In the genomic region with DNA sequence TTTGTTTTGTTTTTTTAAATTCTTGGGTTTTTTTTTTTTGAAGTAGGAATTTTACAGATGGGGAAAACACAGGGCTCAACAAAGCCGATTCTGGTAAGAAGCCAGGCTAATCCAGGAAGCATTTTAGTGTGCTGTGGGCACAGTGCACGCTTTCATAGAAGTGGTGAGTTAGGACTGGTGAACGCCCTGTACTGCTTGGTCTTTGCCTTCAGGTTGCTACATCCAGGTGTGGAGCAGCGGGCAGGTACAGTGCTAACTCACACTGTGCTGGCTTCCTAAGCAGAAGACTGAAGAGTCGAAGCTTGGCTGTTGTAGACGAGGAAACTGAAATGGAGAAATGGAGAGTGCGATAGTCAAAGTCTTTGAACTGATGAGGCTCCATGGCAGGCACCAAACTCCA, we compare ENCODE assay signal across 8 mouse cellular contexts. TPM values are rescaled to one million over a fixed set of nuclear protein-coding genes. Genes with fewer than 3 reads are reported as not detected.
A peak's percentile ranks its signal among the peaks of the same experiment; 100 is the strongest.
DNase-seq lines count a peak whose midpoint lies in the region; ATAC-seq and TF ChIP-seq lines count a peak whose summit lies in the region.

No protein-coding gene starts in this region.

- H3K4me1 ChIP-seq in lung, postnatal 0 days (ENCODE audit: insufficient read depth, low read depth, low read length): peaks cover 15% of the 10 kb centered on the region
- H3K4me1 ChIP-seq in forebrain, embryonic 12.5 days: peaks cover 38% of the 10 kb centered on the region
- peaks cover 14% of the 10 kb centered on the region; the same call in 1 of the 2 replicates for H3K4me1 ChIP-seq in limb, embryonic 11.5 days (ENCODE audit: control insufficient read depth, insufficient read depth, low read length)
- peaks cover 5% of the 10 kb centered on the region; the same call in 1 of the 2 replicates for H3K4me1 ChIP-seq in small intestine, adult 2 months (ENCODE audit: control insufficient read depth, insufficient read depth, insufficient read length, low read length)

- 0 out of 2 replicates have a peak overlapping the region, but pooled peaks have one; percentile 84 for H3K9ac ChIP-seq in lung, postnatal 0 days (replicated peaks; ENCODE audit: low read depth)
- peak overlapping the region; percentile 29 for H3K9ac ChIP-seq in forebrain, embryonic 12.5 days
- H3K9ac ChIP-seq in limb, embryonic 11.5 days (ENCODE audit: low read length): no peak overlapping the region; the same call in 1 of the 2 replicates

- intact Hi-C loops in gastrocnemius, postnatal 36 days (cut with DNase I): no loop called here

- no peaks in the 10 kb centered on the region for H3K36me3 ChIP-seq in lung, postnatal 0 days (ENCODE audit: insufficient read depth, low read length)
- 0 out of 2 replicates have a peak, but pooled peaks cover 3% of the 10 kb centered on the region for H3K36me3 ChIP-seq in forebrain, embryonic 12.5 days (replicated peaks)
- H3K36me3 ChIP-seq in limb, embryonic 11.5 days (ENCODE audit: control insufficient read depth, insufficient read depth, low read length): no peaks in the 10 kb centered on the region; the same call in 1 of the 2 replicates
- H3K36me3 ChIP-seq in small intestine, adult 2 months (ENCODE audit: control insufficient read depth, insufficient read depth, low read length): 0 out of 2 replicates have a peak, but pooled peaks cover 2% of the 10 kb centered on the region

- no peak for TF ChIP-seq EP300 in lung, postnatal 0 days (IDR thresholded peaks at IDR 0.05)

- no peak for TF ChIP-seq POLR2A in small intestine, adult 2 months (IDR thresholded peaks at IDR 0.05; ENCODE audit: low read depth, low read length)

- 63% methylated on average over 7 of the region's 7 CpGs for WGBS in lung, postnatal 0 days
- 85% methylated on average over 7 of the region's 7 CpGs for WGBS in forebrain, embryonic 12.5 days
- WGBS in limb, embryonic 11.5 days: 88% methylated on average over 7 of the region's 7 CpGs
- 21% methylated on average over 7 of the region's 7 CpGs for WGBS in small intestine, adult 2 months

- H3K4me3 ChIP-seq in lung, postnatal 0 days (ENCODE audit: low read depth, low read length): peak overlapping the region; percentile 71
- H3K4me3 ChIP-seq in forebrain, embryonic 12.5 days (replicated peaks): peak overlapping the region; percentile 96
- H3K4me3 ChIP-seq in limb, embryonic 11.5 days (ENCODE audit: low read depth, low read length): peak overlapping the region; percentile 100
- H3K4me3 ChIP-seq in small intestine, adult 2 months (ENCODE audit: low read depth, low read length): peak overlapping the region; percentile 3; the same call in 1 of the 2 replicates

- no peak for DNase-seq in lung, postnatal 0 days (ENCODE audit: low spot score)
- no peak for DNase-seq in lung, postnatal 36 days
- DNase-seq in limb, embryonic 11.5 days (ENCODE audit: low spot score): no peak
- DNase-seq in gastrocnemius, postnatal 36 days: no peak
- no peak for DNase-seq in frontal cortex, postnatal 10 days (ENCODE audit: low spot score in 2 of 2)
- no peak for DNase-seq in urinary bladder, postnatal 14 days (ENCODE audit: low spot score)

- no peaks in the 10 kb centered on the region for H3K9me3 ChIP-seq in lung, postnatal 0 days (ENCODE audit: low read length)
- H3K9me3 ChIP-seq in forebrain, embryonic 12.5 days: no peaks in the 10 kb centered on the region
- no peaks in the 10 kb centered on the region for H3K9me3 ChIP-seq in limb, embryonic 11.5 days (ENCODE audit: control insufficient read depth, low read length)

- no peak overlapping the region for H3K27ac ChIP-seq in lung, postnatal 0 days (ENCODE audit: low read length)
- no peak overlapping the region for H3K27ac ChIP-seq in forebrain, embryonic 12.5 days
- no peak overlapping the region for H3K27ac ChIP-seq in limb, embryonic 11.5 days (replicated peaks; ENCODE audit: low read depth, low read length)
- H3K27ac ChIP-seq in small intestine, adult 2 months (ENCODE audit: insufficient read depth, low read depth, low read length): no peak overlapping the region

- H3K4me2 ChIP-seq in lung, postnatal 0 days (replicated peaks; ENCODE audit: low read depth, low read length): peak overlapping the region; percentile 89; the same call in 1 of the 2 replicates
- peak overlapping the region; percentile 79 for H3K4me2 ChIP-seq in forebrain, embryonic 12.5 days
- H3K4me2 ChIP-seq in limb, embryonic 11.5 days (ENCODE audit: low read depth, severe bottlenecking): peak overlapping the region; percentile 81

- H3K27me3 ChIP-seq in lung, postnatal 0 days (replicated peaks; ENCODE audit: insufficient read depth, low read length): no peaks in the 10 kb centered on the region
- H3K27me3 ChIP-seq in forebrain, embryonic 12.5 days: no peaks in the 10 kb centered on the region
- no peaks in the 10 kb centered on the region for H3K27me3 ChIP-seq in limb, embryonic 11.5 days (ENCODE audit: control insufficient read depth, insufficient read depth, low read length)
- H3K27me3 ChIP-seq in small intestine, adult 2 months (ENCODE audit: control insufficient read depth, insufficient read depth, low read length): no peaks in the 10 kb centered on the region

- TF ChIP-seq CTCF in lung, postnatal 0 days (IDR thresholded peaks at IDR 0.05): no peak
- no peak for TF ChIP-seq CTCF in small intestine, adult 2 months (IDR thresholded peaks at IDR 0.05; ENCODE audit: extremely low read depth, insufficient read length, insufficient replicate concordance, low read depth, low read length)

- ATAC-seq in lung, postnatal 0 days: no peak
- no peak for ATAC-seq in forebrain, embryonic 12.5 days (ENCODE audit: low FRiP score)
- ATAC-seq in limb, embryonic 11.5 days (ENCODE audit: insufficient number of reproducible peaks, low FRiP score, low TSS enrichment, low read depth): no peak

RNA-seq across cellular contexts. Expression of gene Rprd1b, which starts 1.7 kb away (rescaled TPM):
- 23.4 and 23.8 TPM in 2 replicates for polyA plus RNA-seq in lung, postnatal 0 days (2015; fragmentation: Nextera tagmentation; extraction: Ambion mirVana)
- polyA plus RNA-seq in forebrain, embryonic 12.5 days (2016; fragmentation: Nextera tagmentation; extraction: Ambion mirVana): 61.1 and 66.3 TPM in 2 replicates
- 64.5 and 64.7 TPM in 2 replicates for polyA plus RNA-seq in limb, embryonic 11.5 days (2014; fragmentation: Nextera tagmentation; extraction: Ambion mirVana)
- 7.6 and 13.2 TPM in 2 replicates for polyA plus RNA-seq in small intestine, adult 2 months (2012; rRNA removed)
- total RNA-seq in gastrocnemius, postnatal 36 days (2021): 10 to 100 TPM; 20.8 to 23.9 TPM

RNA-seq across cellular contexts. Expression of gene Tti1, which starts 1.8 kb away (rescaled TPM):
- polyA plus RNA-seq in lung, postnatal 0 days (2015; fragmentation: Nextera tagmentation; extraction: Ambion mirVana): 8.1 and 8.6 TPM in 2 replicates
- 34.5 and 38.2 TPM in 2 replicates for polyA plus RNA-seq in forebrain, embryonic 12.5 days (2016; fragmentation: Nextera tagmentation; extraction: Ambion mirVana)
- polyA plus RNA-seq in limb, embryonic 11.5 days (2014; fragmentation: Nextera tagmentation; extraction: Ambion mirVana): 32.4 and 33.5 TPM in 2 replicates
- 3.0 and 6.1 TPM in 2 replicates for polyA plus RNA-seq in small intestine, adult 2 months (2012; rRNA removed)
- 10 to 100 TPM; 14.5 to 18.3 TPM for total RNA-seq in gastrocnemius, postnatal 36 days (2021)

Comparison
In these comparisons a context has a peak if more than half of its experiments do, and no peak if none do; other contexts are left out.
1. H3K4me3 ChIP-seq: peak in every context shown above with its lines; median percentile 100 in limb, embryonic 11.5 days; 96 in forebrain, embryonic 12.5 days; 71 in lung, postnatal 0 days; 3 in small intestine, adult 2 months.